Mouse (Mus musculus): ENCODE measurements around the gene Rph3a. TPM values are rescaled to one million over a fixed set of nuclear protein-coding genes. Genes with fewer than 3 reads are reported as not detected.

Gene Rph3a
- polyA plus RNA-seq, 1 experiment = 1.3 TPM

DNA sequence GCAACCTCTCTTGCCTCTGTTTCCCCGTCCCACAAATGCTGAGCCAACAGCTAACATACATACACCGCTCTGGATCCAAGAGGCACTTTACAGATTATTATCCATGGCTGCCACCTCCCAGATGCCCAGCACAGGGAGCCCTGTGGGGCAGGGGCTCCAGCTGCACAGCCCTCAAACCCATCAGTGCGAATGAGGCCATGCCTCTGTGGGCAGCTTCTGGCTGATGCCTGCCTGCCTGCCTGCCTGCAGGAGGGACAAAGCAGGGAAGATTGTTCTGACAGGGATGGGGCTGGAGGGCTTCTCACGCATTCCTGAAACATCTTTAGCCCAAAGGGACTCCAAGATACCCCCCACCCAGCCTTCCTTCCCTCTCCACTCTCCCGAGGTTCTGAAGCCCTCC is 7.8 kb upstream of the Rph3a start:
- TF ChIP-seq POLR2A (IDR thresholded peaks at IDR 0.05; ENCODE audit: control insufficient read depth, low read depth, low read length) (no peak), CTCF (IDR thresholded peaks at IDR 0.05; ENCODE audit: control insufficient read depth, insufficient read depth, insufficient replicate concordance, low read depth, low read length) (no peak)
- Histone ChIP-seq H3K27me3 (ENCODE audit: control insufficient read depth, insufficient read depth, low read length) (no peaks in the 10 kb centered on the region), H3K4me1 (ENCODE audit: control insufficient read depth, insufficient read depth, low read length) (no peaks in the 10 kb centered on the region), H3K27ac (ENCODE audit: control insufficient read depth, insufficient read depth, low read depth, low read length) (no peak overlapping the region), H3K4me3 (ENCODE audit: control insufficient read depth, low read depth, low read length) (no peak overlapping the region), H3K36me3 (ENCODE audit: control insufficient read depth, insufficient read depth, low read length) (no peaks in the 10 kb centered on the region)

DNA sequence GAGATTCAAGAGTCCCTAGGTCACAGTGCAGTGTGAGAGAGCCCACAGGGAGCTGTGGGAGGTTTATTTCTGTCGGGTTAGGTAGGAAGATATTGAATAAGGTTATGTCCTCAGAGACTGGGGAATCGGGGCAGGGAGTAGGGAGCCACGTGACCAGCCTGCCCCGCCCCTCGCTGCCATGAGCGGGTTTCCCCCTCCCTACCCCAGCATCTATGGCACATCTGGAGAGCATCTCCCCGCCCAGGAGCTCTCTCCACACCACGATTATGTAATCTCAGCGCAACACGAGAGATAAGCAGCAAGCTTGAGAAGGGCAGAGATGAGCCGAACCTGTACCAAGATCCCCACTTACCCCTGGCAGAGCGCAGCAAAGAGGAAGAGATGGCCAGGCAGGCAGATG is 6.5 kb upstream of the Rph3a start:
- no peak overlapping the region for H3K4me3 ChIP-seq (ENCODE audit: control insufficient read depth, low read depth, low read length)
- H3K27me3 ChIP-seq (ENCODE audit: control insufficient read depth, insufficient read depth, low read length) = no peaks in the 10 kb centered on the region
- no peaks in the 10 kb centered on the region for H3K36me3 ChIP-seq (ENCODE audit: control insufficient read depth, insufficient read depth, low read length)
- TF ChIP-seq POLR2A (IDR thresholded peaks at IDR 0.05; ENCODE audit: control insufficient read depth, low read depth, low read length) (no peak), CTCF (IDR thresholded peaks at IDR 0.05; ENCODE audit: control insufficient read depth, insufficient read depth, insufficient replicate concordance, low read depth, low read length) (no peak)
- H3K4me1 ChIP-seq (ENCODE audit: control insufficient read depth, insufficient read depth, low read length) = no peaks in the 10 kb centered on the region
- H3K27ac ChIP-seq (ENCODE audit: control insufficient read depth, insufficient read depth, low read depth, low read length) = no peak overlapping the region

DNA sequence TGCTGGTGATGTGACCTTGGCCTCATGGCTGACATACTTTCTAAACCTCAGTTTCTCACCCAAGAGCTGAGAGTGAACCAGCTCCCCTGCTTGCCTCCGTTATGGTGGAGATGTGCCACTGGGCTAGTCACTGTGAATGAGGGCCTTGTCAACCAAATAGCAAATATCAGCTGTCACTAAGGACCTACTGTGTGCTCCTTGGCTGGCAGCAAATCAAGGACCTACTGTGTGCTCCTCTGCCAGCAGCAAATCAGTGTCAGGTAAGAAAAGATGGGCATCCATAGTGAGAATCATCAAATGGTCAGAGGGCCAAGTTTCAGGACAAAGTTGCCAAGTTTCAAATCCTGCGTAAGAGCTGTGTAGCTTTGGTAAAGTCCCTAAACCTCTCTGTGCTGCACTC is 4.6 kb upstream of the Rph3a start:
- Histone ChIP-seq H3K27me3 (ENCODE audit: control insufficient read depth, insufficient read depth, low read length) (no peaks in the 10 kb centered on the region), H3K36me3 (ENCODE audit: control insufficient read depth, insufficient read depth, low read length) (no peaks in the 10 kb centered on the region), H3K4me1 (ENCODE audit: control insufficient read depth, insufficient read depth, low read length) (no peaks in the 10 kb centered on the region), H3K27ac (ENCODE audit: control insufficient read depth, insufficient read depth, low read depth, low read length) (no peak overlapping the region), H3K4me3 (ENCODE audit: control insufficient read depth, low read depth, low read length) (no peak overlapping the region)
- no peak for TF ChIP-seq POLR2A (IDR thresholded peaks at IDR 0.05; ENCODE audit: control insufficient read depth, low read depth, low read length)
- TF ChIP-seq CTCF (IDR thresholded peaks at IDR 0.05; ENCODE audit: control insufficient read depth, insufficient read depth, insufficient replicate concordance, low read depth, low read length) = no peak

DNA sequence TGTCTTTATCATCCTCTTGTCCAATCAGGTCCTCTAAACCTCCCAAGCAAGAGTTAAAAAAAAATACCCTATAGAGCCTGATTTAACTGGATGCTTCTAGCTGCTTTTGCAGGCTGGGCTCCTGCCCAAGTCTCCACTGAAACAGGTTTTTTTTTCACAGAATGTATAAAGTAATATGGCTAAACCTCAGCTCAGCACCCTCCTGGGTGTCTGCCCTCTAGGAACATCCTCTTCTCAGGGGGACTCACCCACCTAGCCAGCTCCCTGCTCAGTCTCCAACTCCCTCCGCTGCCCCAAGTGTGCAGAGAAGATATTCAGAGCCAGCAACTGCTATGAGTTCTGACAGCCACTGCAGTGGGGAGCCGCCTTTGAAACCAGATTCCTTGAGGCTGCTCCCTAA is 2.1 kb upstream of the Rph3a start:
- H3K36me3 ChIP-seq (ENCODE audit: control insufficient read depth, insufficient read depth, low read length) = no peaks in the 10 kb centered on the region
- no peak overlapping the region for H3K4me3 ChIP-seq (ENCODE audit: control insufficient read depth, low read depth, low read length)
- TF ChIP-seq POLR2A (IDR thresholded peaks at IDR 0.05; ENCODE audit: control insufficient read depth, low read depth, low read length) (no peak), CTCF (IDR thresholded peaks at IDR 0.05; ENCODE audit: control insufficient read depth, insufficient read depth, insufficient replicate concordance, low read depth, low read length) (no peak)

DNA sequence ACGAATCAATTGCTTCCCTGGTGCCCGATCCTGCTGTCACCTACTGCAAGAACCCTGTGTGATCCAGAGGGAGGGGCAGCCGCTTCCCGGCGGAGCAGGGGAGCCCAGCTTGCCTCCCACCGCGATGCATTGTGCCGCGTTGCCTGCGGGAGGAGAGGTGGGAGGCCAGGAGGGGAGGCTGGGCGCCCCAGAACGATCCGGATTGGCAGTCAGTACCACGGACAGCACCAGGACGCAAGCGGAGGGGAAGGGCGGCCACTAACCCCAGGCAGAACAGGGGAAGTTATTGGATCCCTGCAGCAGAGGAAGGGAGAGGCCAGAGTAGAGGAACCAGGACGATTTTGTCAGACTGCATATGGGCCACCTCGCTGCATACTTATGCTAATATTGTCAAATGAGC is 486 bp downstream of the Rph3a start:
- TF ChIP-seq POLR2A (IDR thresholded peaks at IDR 0.05; ENCODE audit: control insufficient read depth, low read depth, low read length) (no peak), CTCF (IDR thresholded peaks at IDR 0.05; ENCODE audit: control insufficient read depth, insufficient read depth, insufficient replicate concordance, low read depth, low read length) (no peak)
- Histone ChIP-seq H3K27me3 (ENCODE audit: control insufficient read depth, insufficient read depth, low read length) (no peaks in the 10 kb centered on the region), H3K4me3 (ENCODE audit: control insufficient read depth, low read depth, low read length) (no peak overlapping the region), H3K27ac (ENCODE audit: control insufficient read depth, insufficient read depth, low read depth, low read length) (no peak overlapping the region), H3K4me1 (ENCODE audit: control insufficient read depth, insufficient read depth, low read length) (peaks cover 3% of the 10 kb centered on the region), H3K36me3 (ENCODE audit: control insufficient read depth, insufficient read depth, low read length) (no peaks in the 10 kb centered on the region)

More for the DNA sequence above, 2.1 kb upstream of the Rph3a start:
- peaks cover 3% of the 10 kb centered on the region for H3K4me1 ChIP-seq (ENCODE audit: control insufficient read depth, insufficient read depth, low read length)
- no peaks in the 10 kb centered on the region for H3K27me3 ChIP-seq (ENCODE audit: control insufficient read depth, insufficient read depth, low read length)
- no peak overlapping the region for H3K27ac ChIP-seq (ENCODE audit: control insufficient read depth, insufficient read depth, low read depth, low read length)

DNA sequence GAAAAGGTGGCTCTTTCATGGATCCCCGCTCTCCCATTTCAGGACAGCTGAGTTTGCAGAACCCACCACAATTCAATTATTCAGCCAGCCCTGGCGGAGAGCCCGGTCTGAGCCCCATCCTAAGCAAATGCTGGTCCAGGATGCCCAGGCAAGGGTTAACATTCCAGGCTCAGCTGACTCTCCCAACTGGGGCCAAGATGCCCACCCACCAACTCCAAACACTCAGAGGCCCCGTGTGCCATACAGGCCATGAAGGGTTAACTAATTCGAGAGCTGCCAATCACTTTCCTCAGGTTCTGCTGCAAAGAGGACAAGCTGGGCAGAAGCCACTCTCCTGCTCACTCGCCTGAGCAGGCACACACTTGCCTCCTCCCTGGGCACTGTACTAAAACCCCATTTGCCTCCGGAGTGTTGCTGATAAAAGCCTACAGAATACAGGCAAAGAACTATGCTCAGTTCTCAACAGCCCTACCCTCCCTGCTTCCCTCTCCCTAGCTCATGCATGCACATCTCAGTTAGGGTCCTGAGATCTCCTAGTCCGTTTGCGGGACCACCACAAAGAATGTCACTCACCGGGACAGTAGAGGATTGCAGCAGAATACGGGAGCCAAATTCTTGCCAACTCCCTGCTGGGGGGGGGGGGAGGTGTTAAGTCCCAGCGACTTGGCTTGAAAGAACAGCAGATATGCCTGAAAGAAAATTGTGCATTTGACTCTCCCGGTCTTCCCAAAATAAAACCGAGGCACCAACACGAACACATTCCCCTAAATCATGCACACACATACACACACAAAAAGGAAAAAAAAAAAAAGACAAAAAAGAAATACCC is 1.3 kb downstream of the Rph3a start:
- no peak overlapping the region for H3K27ac ChIP-seq (ENCODE audit: control insufficient read depth, insufficient read depth, low read depth, low read length)
- no peaks in the 10 kb centered on the region for H3K36me3 ChIP-seq (ENCODE audit: control insufficient read depth, insufficient read depth, low read length)
- TF ChIP-seq CTCF (IDR thresholded peaks at IDR 0.05; ENCODE audit: control insufficient read depth, insufficient read depth, insufficient replicate concordance, low read depth, low read length) (no peak), POLR2A (IDR thresholded peaks at IDR 0.05; ENCODE audit: control insufficient read depth, low read depth, low read length) (no peak)
- H3K4me3 ChIP-seq (ENCODE audit: control insufficient read depth, low read depth, low read length) = no peak overlapping the region
- no peaks in the 10 kb centered on the region for H3K27me3 ChIP-seq (ENCODE audit: control insufficient read depth, insufficient read depth, low read length)
- peaks cover 3% of the 10 kb centered on the region for H3K4me1 ChIP-seq (ENCODE audit: control insufficient read depth, insufficient read depth, low read length)

DNA sequence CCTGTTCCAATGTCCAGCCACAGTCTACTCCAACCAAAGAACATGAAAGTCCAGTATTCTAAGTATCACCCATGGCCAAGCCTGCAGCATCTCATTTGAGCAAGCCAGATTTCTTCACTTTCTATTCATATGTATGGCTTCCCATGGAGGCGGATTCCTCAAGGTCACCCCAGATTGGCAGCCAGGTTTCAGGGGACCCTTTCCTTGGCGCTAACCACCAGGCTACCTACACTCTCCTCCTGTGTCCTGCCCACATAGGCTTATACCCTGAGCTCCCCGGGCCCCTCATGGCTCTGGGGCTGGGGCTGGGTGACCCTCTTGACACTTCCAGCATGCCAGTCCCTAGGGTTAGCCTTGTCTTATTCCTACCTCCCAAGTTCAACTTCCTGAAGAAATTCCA is 2.3 kb downstream of the Rph3a start:
- no peak overlapping the region for H3K4me3 ChIP-seq (ENCODE audit: control insufficient read depth, low read depth, low read length)
- H3K27ac ChIP-seq (ENCODE audit: control insufficient read depth, insufficient read depth, low read depth, low read length) = no peak overlapping the region
- peaks cover 3% of the 10 kb centered on the region for H3K4me1 ChIP-seq (ENCODE audit: control insufficient read depth, insufficient read depth, low read length)
- TF ChIP-seq CTCF (IDR thresholded peaks at IDR 0.05; ENCODE audit: control insufficient read depth, insufficient read depth, insufficient replicate concordance, low read depth, low read length) (no peak), POLR2A (IDR thresholded peaks at IDR 0.05; ENCODE audit: control insufficient read depth, low read depth, low read length) (no peak)
- no peaks in the 10 kb centered on the region for H3K27me3 ChIP-seq (ENCODE audit: control insufficient read depth, insufficient read depth, low read length)
- no peaks in the 10 kb centered on the region for H3K36me3 ChIP-seq (ENCODE audit: control insufficient read depth, insufficient read depth, low read length)

Measured in testis, adult 2 months (tissue).